Mouse (Mus musculus) CH12.LX (cell line): Measurements from ENCODE around the gene Ppp1r13l. TPM values are rescaled to one million over a fixed set of nuclear protein-coding genes. Genes with fewer than 3 reads are reported as not detected.

Experiments used
- DNase-seq: peaks from one replicate; pipeline ENCODE4 v3.0.0-alpha.2; 2013; ENCODE audit errors: extremely low read depth
- H3K27ac ChIP-seq: 2 replicates; pipeline ENCODE4 v1.5.1; 2012; ENCODE audit warnings: low read depth, mild to moderate bottlenecking, control low read depth, moderate library complexity; ENCODE audit not compliant: insufficient read depth
- H3K27me3 ChIP-seq: replicated peaks from 2 replicates; pipeline ENCODE3; 2012; ENCODE audit warnings: inconsistent platforms
- H3K36me3 ChIP-seq, 2 experiments: replicated peaks in 1 of 2; 2 replicates each; pipeline versions ENCODE3 to v1.6.1; 2012; ENCODE audit warnings: inconsistent platforms in 1 of 2, low read length in 1 of 2, mild to moderate bottlenecking in 1 of 2, mixed read lengths in 1 of 2, moderate library complexity in 1 of 2; ENCODE audit not compliant: control insufficient read depth in 1 of 2, insufficient read depth in 1 of 2
- H3K4me1 ChIP-seq, 2 experiments: 2 replicates each; pipeline ENCODE4 v1.6.1; 2012; ENCODE audit warnings: inconsistent platforms in 1 of 2, moderate library complexity in 1 of 2; ENCODE audit not compliant: insufficient read depth in 2 of 2, control insufficient read depth in 1 of 2
- H3K4me2 ChIP-seq: 2 replicates; pipeline ENCODE4 v1.6.1; 2012; ENCODE audit warnings: low read depth, mild to moderate bottlenecking, control low read depth; ENCODE audit not compliant: poor library complexity, insufficient read depth, severe bottlenecking
- H3K4me3 ChIP-seq, 3 experiments: fragments of 150-350 bp in 1 of 3; sonication (generic) in 1 of 3; replicated peaks in 1 of 3; 2 replicates each; pipeline versions ENCODE3 to v1.5.1; 2011 to 2012; ENCODE audit warnings: low read depth in 2 of 3, low read length in 2 of 3, mild to moderate bottlenecking in 2 of 3, moderate library complexity in 2 of 3, control low read depth in 1 of 3, improper control_type of control experiment in 1 of 3, inconsistent platforms in 1 of 3, mixed read lengths in 1 of 3; ENCODE audit not compliant: poor library complexity in 1 of 3
- H3K79me2 ChIP-seq: replicated peaks from 2 replicates; pipeline ENCODE4 v1.6.1; 2012; ENCODE audit warnings: mild to moderate bottlenecking, moderate library complexity; ENCODE audit not compliant: control insufficient read depth, poor library complexity, insufficient read depth, severe bottlenecking; ENCODE audit errors: extremely low read depth
- H3K9ac ChIP-seq: 2 replicates; pipeline ENCODE4 v1.6.1; 2012; ENCODE audit warnings: low read depth, mild to moderate bottlenecking, control low read depth, moderate library complexity; ENCODE audit not compliant: insufficient read depth
- H3K9me3 ChIP-seq: replicated peaks from 2 replicates; pipeline ENCODE3; 2012; ENCODE audit warnings: low read length, inconsistent platforms, mixed read lengths
- CHD2 ChIP-seq: IDR thresholded peaks from 2 replicates; pipeline ENCODE4 v1.6.1; 2011; ENCODE audit warnings: low read length, improper control_type of control experiment
- CTCF ChIP-seq, 2 experiments: IDR thresholded peaks in 1 of 2; conservative IDR thresholded peaks in 1 of 2; 2 replicates each; pipeline ENCODE4 v1.5.1; 2011 to 2012; ENCODE audit warnings: low read depth in 2 of 2, low read length in 2 of 2, improper control_type of control experiment in 1 of 2, inconsistent platforms in 1 of 2, mild to moderate bottlenecking in 1 of 2, moderate library complexity in 1 of 2
- ELF1 ChIP-seq: IDR thresholded peaks from 2 replicates; pipeline ENCODE4 v1.6.1; 2014; ENCODE audit warnings: low read depth, mild to moderate bottlenecking, inconsistent platforms, low read length, improper control_type of control experiment
- IRF4 ChIP-seq: IDR thresholded peaks from 2 replicates; pipeline ENCODE4 v1.6.1; 2014; ENCODE audit warnings: low read depth, mild to moderate bottlenecking, inconsistent platforms, low read length, improper control_type of control experiment
- JUN ChIP-seq: IDR thresholded peaks from 2 replicates; pipeline ENCODE4 v1.6.1; 2011; ENCODE audit warnings: low read depth, mild to moderate bottlenecking, low read length, improper control_type of control experiment, moderate library complexity; ENCODE audit not compliant: insufficient read depth
- MAFK ChIP-seq: IDR thresholded peaks from 2 replicates; pipeline ENCODE4 v1.6.1; 2011; ENCODE audit warnings: low read length, improper control_type of control experiment; ENCODE audit not compliant: insufficient replicate concordance
- NELFE ChIP-seq: IDR thresholded peaks from 2 replicates; pipeline ENCODE4 v1.6.1; 2011; ENCODE audit warnings: low read depth, low read length, improper control_type of control experiment
- PAX5 ChIP-seq: IDR thresholded peaks from 2 replicates; pipeline ENCODE4 v1.6.1; 2012; ENCODE audit warnings: low read length, inconsistent platforms, mixed read lengths
- POLR2AphosphoS2 ChIP-seq: IDR thresholded peaks from 2 replicates; pipeline ENCODE4 v1.6.1; 2011; ENCODE audit warnings: low read depth, low read length, improper control_type of control experiment
- RAD21 ChIP-seq: IDR thresholded peaks from 2 replicates; pipeline ENCODE4 v1.6.1; 2011; ENCODE audit warnings: low read depth, mild to moderate bottlenecking, low read length, improper control_type of control experiment, moderate library complexity
- SIN3A ChIP-seq: IDR thresholded peaks from 2 replicates; pipeline ENCODE4 v1.6.1; 2012; ENCODE audit warnings: low read length, improper control_type of control experiment, inconsistent platforms
- ZMIZ1 ChIP-seq: IDR thresholded peaks from 2 replicates; pipeline ENCODE4 v1.6.1; 2012; ENCODE audit warnings: low read depth, mild to moderate bottlenecking, inconsistent platforms, low read length, improper control_type of control experiment
- dilution Hi-C: fragments of 300-500 bp; cut with MboI; formaldehyde crosslinking; loops from 2 replicates; pipeline ENCODE4 v1.14.3; 2020; ENCODE audit warnings: low sequenced_read_pairs; ENCODE audit not compliant: extremely low pct_unique_long_range_greater_than_20kb, extremely low pct_ligation_motif_present
- in situ Hi-C: fragments of 300-500 bp; cut with MboI; formaldehyde crosslinking; loops from 3 replicates; pipeline ENCODE4 v1.14.3; 2019; ENCODE audit warnings: low sequenced_read_pairs, low pct_ligation_motif_present, low pct_unique_long_range_greater_than_20kb, mixed read lengths
- polyA plus RNA-seq: library from polyadenylated mRNA; unstranded; fragments of >175 nt; gene quantifications from 2 replicates; pipeline ENCODE4 v1.2.1, GENCODE M21; 2012; ENCODE audit warnings: low read depth; ENCODE audit not compliant: insufficient read length
- total RNA-seq, 2 experiments: library from RNA; depleted of rRNA; stranded (reverse); fragments of 300-350 nt in 1 of 2; fragments of >200 nt in 1 of 2; gene quantifications; 2 replicates each; pipeline ENCODE4 v1.2.3; 2012 to 2014

Gene Ppp1r13l
- total and polyA plus RNA-seq, 3 experiments: 0.11 to 1.3 (median 0.68) TPM

DNA sequence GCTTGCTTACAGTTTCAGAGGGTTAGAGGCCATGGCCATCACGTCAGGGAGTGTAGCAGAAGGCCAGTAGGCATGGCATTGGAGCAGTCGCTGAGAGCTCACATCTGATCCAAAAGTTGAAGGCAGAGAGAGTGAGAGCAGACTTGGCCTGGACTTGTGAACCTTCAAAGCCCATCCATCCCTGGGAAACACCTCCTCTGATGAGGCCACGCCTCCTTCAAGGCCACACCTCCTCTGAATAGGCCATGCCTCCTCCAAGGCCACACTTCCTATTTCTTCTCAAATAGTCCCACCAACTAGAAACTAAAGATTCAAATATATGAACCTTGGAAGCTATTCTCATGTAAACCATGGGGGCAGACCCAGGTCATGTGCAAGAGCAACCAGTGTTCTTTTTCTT, 24.0 kb upstream of the Ppp1r13l start:
- Histone ChIP-seq H3K9me3 (no peaks in the 10 kb centered on the region), H3K4me3 (no peak overlapping the region), H3K27me3 (peaks cover 14% of the 10 kb centered on the region), H3K4me1 (peaks cover 17 to 36% of the 10 kb centered on the region in 2 experiments), H3K9ac (no peak overlapping the region), H3K4me2 (no peak overlapping the region), H3K36me3 (peaks cover 0 to 3% of the 10 kb centered on the region in 2 experiments), H3K27ac (no peak overlapping the region), H3K79me2 (no peaks in the 10 kb centered on the region)
- DNase-seq: peak; percentile 81
- dilution Hi-C loops: no loop called here
- in situ Hi-C loops: no loop called here
- TF ChIP-seq ELF1 (peak; percentile 60), JUN (no peak)

- Histone ChIP-seq H3K79me2 (no peaks in the 10 kb centered on the region), H3K4me3 (no peak overlapping the region), H3K4me1 (peaks cover 17 to 32% of the 10 kb centered on the region in 2 experiments), H3K36me3 (peaks cover 0 to 3% of the 10 kb centered on the region in 2 experiments), H3K9ac (no peak overlapping the region), H3K27ac (no peak overlapping the region), H3K9me3 (no peaks in the 10 kb centered on the region), H3K27me3 (peaks cover 22% of the 10 kb centered on the region), H3K4me2 (no peak overlapping the region)
- dilution Hi-C loops (no loop called here), in situ Hi-C loops (no loop called here)
- TF ChIP-seq SIN3A: no peak
- TF ChIP-seq RAD21: no peak
- no peak for TF ChIP-seq CHD2
- TF ChIP-seq PAX5: no peak
- TF ChIP-seq POLR2AphosphoS2: no peak
- no peak for TF ChIP-seq ZMIZ1
- TF ChIP-seq MAFK: no peak
- TF ChIP-seq IRF4: no peak
- no peak for TF ChIP-seq JUN
- TF ChIP-seq CTCF (conservative IDR thresholded peaks at IDR 0.05 in 1 of 2, IDR thresholded peaks at IDR 0.05 in 1 of 2; ENCODE audit: low read depth in 2 of 2, low read length in 2 of 2): no peak
- DNase-seq: no peak
These were observed 22.4 kb upstream of the Ppp1r13l start for GRCm38 (mm10) chr7:19337122-19337521.

DNA sequence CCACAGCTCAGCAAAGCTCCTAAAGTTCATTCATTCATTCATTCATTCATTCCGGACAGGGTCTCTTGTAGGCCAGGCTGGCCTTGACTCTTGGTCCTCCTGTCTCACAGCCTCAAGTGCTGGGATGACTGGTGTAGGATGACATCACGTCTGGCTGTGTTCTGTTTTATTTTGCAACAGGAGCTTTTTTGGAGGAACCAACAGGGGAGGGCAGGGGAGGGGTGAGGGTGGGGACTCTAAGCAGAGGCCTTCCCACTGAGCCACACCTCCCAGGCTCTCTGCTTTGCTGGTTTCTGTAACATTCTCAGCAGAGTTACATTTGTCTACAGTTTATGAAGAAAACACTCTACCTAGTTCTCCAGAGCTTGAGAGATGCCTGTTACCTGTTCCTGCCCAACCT, 21.5 kb upstream of the Ppp1r13l start:
- no peak overlapping the region for H3K4me2 ChIP-seq
- TF ChIP-seq RAD21 (no peak), SIN3A (no peak), NELFE (no peak)

More for the DNA sequence above, 21.5 kb upstream of the Ppp1r13l start:
- no peak for DNase-seq
- Histone ChIP-seq H3K36me3 (peaks cover 0 to 3% of the 10 kb centered on the region in 2 experiments), H3K4me3 (no peak overlapping the region), H3K27me3 (peaks cover 22% of the 10 kb centered on the region), H3K79me2 (no peaks in the 10 kb centered on the region), H3K4me1 (peaks cover 13 to 35% of the 10 kb centered on the region in 2 experiments), H3K9me3 (no peaks in the 10 kb centered on the region), H3K9ac (no peak overlapping the region), H3K27ac (no peak overlapping the region)
- dilution Hi-C loops (no loop called here), in situ Hi-C loops (no loop called here)
